Mouse (Mus musculus): ENCODE measurements around the gene 1700037H04Rik. TPM values are rescaled to one million over a fixed set of nuclear protein-coding genes. Genes with fewer than 3 reads are reported as not detected.

Gene 1700037H04Rik
- polyA plus RNA-seq (2015; fragmentation: Nextera tagmentation; extraction: Ambion mirVana) = 98.6 and 110 TPM in 2 replicates

GRCm38 (mm10) chr2:131159938-131160581 is at the start of gene 1700037H04Rik:
Gene 1700037H04Rik, minus strand, starts transcription at chr2:131160081.
- under 1% methylated on average over 54 of the region's 54 CpGs for WGBS
- H3K4me3 ChIP-seq (replicated peaks) = peak within 1 kb of the TSS; percentile 75
- H3K27ac ChIP-seq = peak within 1 kb of the TSS; percentile 92
- H3K36me3 ChIP-seq = no peaks in the 10 kb centered on the region
- H3K27me3 ChIP-seq (replicated peaks) = no peaks in the 10 kb centered on the region
- H3K4me1 ChIP-seq (replicated peaks) = peaks cover 8% of the 10 kb centered on the region
- ATAC-seq = peak; percentile 97
- H3K9ac ChIP-seq = peak within 1 kb of the TSS; percentile 80
- H3K4me2 ChIP-seq (replicated peaks) = peak within 1 kb of the TSS; percentile 89
- H3K9me3 ChIP-seq = no peaks in the 10 kb centered on the region

DNA sequence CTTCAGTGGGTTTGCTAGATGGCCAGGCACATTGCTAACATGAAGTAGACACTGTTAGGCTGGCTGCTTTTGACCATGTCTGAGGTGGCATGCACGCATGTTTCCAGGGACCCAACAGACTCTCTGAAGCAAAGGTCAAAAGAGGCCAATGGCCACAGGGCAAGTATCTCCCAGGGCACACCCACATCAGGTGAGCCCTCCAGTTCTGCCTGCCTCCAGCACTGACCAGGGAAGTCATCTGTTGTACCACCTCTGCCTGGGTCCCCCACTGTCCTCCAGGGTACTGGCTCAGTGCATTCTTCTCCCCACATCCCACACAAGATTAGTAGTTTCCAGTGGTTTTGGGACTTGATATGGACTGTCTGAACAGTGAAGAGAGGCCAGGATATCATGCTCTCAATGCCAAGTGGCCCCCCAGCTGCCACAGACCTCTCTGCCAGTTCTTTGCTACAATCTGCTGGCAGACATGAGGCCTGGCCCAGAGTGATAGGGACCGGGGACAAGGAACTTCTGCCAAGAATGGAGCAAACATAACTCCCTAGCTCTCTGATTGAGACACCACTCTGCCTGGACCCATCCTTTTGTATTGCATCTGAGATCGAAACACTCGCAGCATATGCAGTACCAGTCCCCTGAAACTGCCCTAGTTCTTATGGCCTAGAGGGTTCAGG is 49.4 kb upstream of the 1700037H04Rik start:
- H3K27me3 ChIP-seq (replicated peaks) = no peaks in the 10 kb centered on the region
- H3K36me3 ChIP-seq = 0 out of 2 replicates have a peak, but pooled peaks cover 6% of the 10 kb centered on the region
- peak overlapping the region; percentile 71; the same call in 1 of the 2 replicates for H3K9ac ChIP-seq
- H3K27ac ChIP-seq = peak overlapping the region; percentile 95; the same call in 1 of the 2 replicates
- no peaks in the 10 kb centered on the region for H3K9me3 ChIP-seq
- H3K4me2 ChIP-seq (replicated peaks) = peak overlapping the region; percentile 68
- no peak overlapping the region for H3K4me3 ChIP-seq (replicated peaks)
- 76% methylated on average over 4 of the region's 4 CpGs for WGBS
- ATAC-seq = peak; percentile 0; the same call in 1 of the 2 replicates
- H3K4me1 ChIP-seq (replicated peaks) = peaks cover 31% of the 10 kb centered on the region

- peaks cover 28% of the 10 kb centered on the region for H3K4me1 ChIP-seq (replicated peaks)
- WGBS = 81% methylated on average over 2 of the region's 2 CpGs
- ATAC-seq = no peak
- no peaks in the 10 kb centered on the region for H3K9me3 ChIP-seq
- no peak overlapping the region for H3K4me2 ChIP-seq (replicated peaks)
- no peak overlapping the region for H3K9ac ChIP-seq
- H3K4me3 ChIP-seq (replicated peaks) = no peak overlapping the region
- no peak overlapping the region for H3K27ac ChIP-seq
- H3K27me3 ChIP-seq (replicated peaks) = no peaks in the 10 kb centered on the region
- H3K36me3 ChIP-seq = 0 out of 2 replicates have a peak, but pooled peaks cover 6% of the 10 kb centered on the region
These were observed 48.5 kb upstream of the 1700037H04Rik start for GRCm38 (mm10) chr2:131208356-131208755.

DNA sequence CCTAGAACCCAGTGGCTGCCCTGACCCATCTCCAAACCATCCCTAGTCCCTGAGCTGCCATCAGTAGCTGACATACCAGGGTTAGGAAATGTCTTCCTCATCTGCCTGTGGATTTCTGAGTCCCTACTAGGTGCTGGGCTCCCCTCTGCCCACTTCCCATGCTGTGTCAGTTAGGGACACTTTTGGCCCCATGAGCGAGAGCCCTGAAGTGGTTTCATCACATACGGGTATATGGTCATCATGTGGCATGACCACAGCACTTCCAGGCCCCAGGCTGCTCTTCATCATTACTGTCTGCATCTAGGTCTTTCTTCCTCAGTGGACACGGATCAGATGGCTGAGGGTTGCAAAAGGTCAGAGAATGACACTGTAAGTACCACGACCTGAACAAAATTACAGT is 46.9 kb upstream of the 1700037H04Rik start, which contains the start of gene Ap5s1:
TSS of gene Ap5s1 (plus strand) at position 301 of the 400 bp plus-strand sequence.
- Histone ChIP-seq H3K27ac (no peak within 1 kb of the TSS), H3K4me3 (replicated peaks) (no peak within 1 kb of the TSS), H3K9ac (no peak within 1 kb of the TSS), H3K27me3 (replicated peaks) (no peaks in the 10 kb centered on the region), H3K4me1 (replicated peaks) (peaks cover 25% of the 10 kb centered on the region), H3K9me3 (no peaks in the 10 kb centered on the region), H3K4me2 (replicated peaks) (no peak within 1 kb of the TSS), H3K36me3 (no peaks in the 10 kb centered on the region)
- WGBS = 75% methylated on average over 4 of the region's 4 CpGs
- ATAC-seq = no peak

- WGBS = 76% methylated on average over 8 of the region's 8 CpGs
- Histone ChIP-seq H3K9ac (no peak overlapping the region), H3K4me2 (replicated peaks) (no peak overlapping the region), H3K36me3 (no peaks in the 10 kb centered on the region), H3K4me1 (replicated peaks) (peaks cover 19% of the 10 kb centered on the region), H3K4me3 (replicated peaks) (no peak overlapping the region), H3K27ac (peak overlapping the region; percentile 9; the same call in 1 of the 2 replicates), H3K27me3 (replicated peaks) (no peaks in the 10 kb centered on the region), H3K9me3 (no peaks in the 10 kb centered on the region)
- no peak for ATAC-seq
These were observed 45.8 kb upstream of the 1700037H04Rik start for GRCm38 (mm10) chr2:131205521-131206182.

- no peaks in the 10 kb centered on the region for H3K36me3 ChIP-seq
- no peaks in the 10 kb centered on the region for H3K27me3 ChIP-seq (replicated peaks)
- H3K4me3 ChIP-seq (replicated peaks) = no peak overlapping the region
- H3K4me2 ChIP-seq (replicated peaks) = peak overlapping the region; percentile 40
- WGBS = 22% methylated on average over 7 of the region's 7 CpGs
- H3K9ac ChIP-seq = no peak overlapping the region
- H3K27ac ChIP-seq = peak overlapping the region; percentile 86
- H3K9me3 ChIP-seq = no peaks in the 10 kb centered on the region
- ATAC-seq = peak; percentile 92
- peaks cover 17% of the 10 kb centered on the region for H3K4me1 ChIP-seq (replicated peaks)
These were observed 44.6 kb upstream of the 1700037H04Rik start for GRCm38 (mm10) chr2:131204410-131204981.

DNA sequence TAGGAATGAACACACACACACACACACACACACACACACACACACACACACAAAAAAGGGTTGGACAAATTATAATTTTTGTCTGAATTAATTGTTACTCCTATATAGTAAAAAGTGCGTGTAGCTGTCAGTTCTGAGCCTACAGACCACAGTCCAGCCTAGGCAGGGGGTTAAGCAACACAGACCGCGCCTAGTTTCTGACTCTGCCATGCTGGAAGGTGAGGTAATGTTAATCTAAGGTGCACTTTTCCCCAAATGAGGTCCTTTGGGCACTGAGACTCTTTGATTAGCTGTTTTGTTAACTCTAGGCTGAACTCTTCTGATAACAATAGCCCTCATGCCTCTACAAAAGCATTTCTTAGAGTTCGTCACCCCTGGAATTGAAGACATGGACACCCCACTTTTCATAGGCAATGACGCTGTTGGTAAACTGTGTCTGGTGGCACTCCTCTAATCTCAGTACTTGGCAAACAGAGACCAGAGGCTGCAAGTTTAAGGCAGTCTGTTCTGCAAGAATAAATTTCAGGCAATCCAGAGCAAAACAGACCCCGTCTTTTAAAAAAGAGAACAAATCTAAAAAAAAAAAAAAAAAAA is 44.0 kb upstream of the 1700037H04Rik start:
- Histone ChIP-seq H3K4me1 (replicated peaks) (peaks cover 12% of the 10 kb centered on the region), H3K4me3 (replicated peaks) (no peak overlapping the region), H3K9me3 (no peaks in the 10 kb centered on the region), H3K36me3 (no peaks in the 10 kb centered on the region), H3K9ac (no peak overlapping the region), H3K27me3 (replicated peaks) (no peaks in the 10 kb centered on the region), H3K4me2 (replicated peaks) (no peak overlapping the region), H3K27ac (peak overlapping the region; percentile 86)
- ATAC-seq = no peak
- 72% methylated on average over 6 of the region's 6 CpGs for WGBS

GRCm38 (mm10) chr2:131201262-131201661 is 41.4 kb upstream of the 1700037H04Rik start:
- Histone ChIP-seq H3K4me2 (replicated peaks) (no peak overlapping the region), H3K27ac (no peak overlapping the region), H3K4me3 (replicated peaks) (no peak overlapping the region), H3K27me3 (replicated peaks) (no peaks in the 10 kb centered on the region), H3K36me3 (no peaks in the 10 kb centered on the region; the same call in 1 of the 2 replicates), H3K4me1 (replicated peaks) (peaks cover 12% of the 10 kb centered on the region), H3K9me3 (no peaks in the 10 kb centered on the region), H3K9ac (no peak overlapping the region)
- ATAC-seq = no peak
- WGBS = 87% methylated on average over 3 of the region's 3 CpGs

DNA sequence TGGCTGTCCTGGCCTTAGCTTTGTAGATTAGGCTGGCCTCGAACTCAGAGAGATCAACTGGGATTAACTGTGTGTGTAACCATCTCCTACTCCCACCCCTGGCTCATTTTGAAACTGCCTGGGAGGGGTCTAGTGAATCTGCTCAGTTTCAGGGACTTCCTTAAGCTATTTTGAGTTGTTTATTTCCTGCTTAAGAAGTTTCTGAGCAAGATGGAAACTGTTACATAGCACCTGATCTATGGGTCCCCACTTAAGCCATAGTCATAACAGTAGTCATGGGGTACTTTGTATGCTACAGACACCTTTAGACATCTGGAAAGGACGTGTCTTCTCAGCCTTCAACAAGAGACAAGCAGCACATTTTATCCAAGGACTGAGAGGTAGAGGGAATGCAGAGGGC is 40.8 kb upstream of the 1700037H04Rik start:
- no peak overlapping the region for H3K4me3 ChIP-seq (replicated peaks)
- H3K36me3 ChIP-seq = no peaks in the 10 kb centered on the region; the same call in 1 of the 2 replicates
- no peak overlapping the region for H3K27ac ChIP-seq
- H3K27me3 ChIP-seq (replicated peaks) = no peaks in the 10 kb centered on the region
- WGBS = 73% methylated on average over 2 of the region's 2 CpGs
- H3K9ac ChIP-seq = no peak overlapping the region
- H3K4me1 ChIP-seq (replicated peaks) = peaks cover 12% of the 10 kb centered on the region
- no peak for ATAC-seq
- H3K9me3 ChIP-seq = no peaks in the 10 kb centered on the region
- H3K4me2 ChIP-seq (replicated peaks) = no peak overlapping the region

DNA sequence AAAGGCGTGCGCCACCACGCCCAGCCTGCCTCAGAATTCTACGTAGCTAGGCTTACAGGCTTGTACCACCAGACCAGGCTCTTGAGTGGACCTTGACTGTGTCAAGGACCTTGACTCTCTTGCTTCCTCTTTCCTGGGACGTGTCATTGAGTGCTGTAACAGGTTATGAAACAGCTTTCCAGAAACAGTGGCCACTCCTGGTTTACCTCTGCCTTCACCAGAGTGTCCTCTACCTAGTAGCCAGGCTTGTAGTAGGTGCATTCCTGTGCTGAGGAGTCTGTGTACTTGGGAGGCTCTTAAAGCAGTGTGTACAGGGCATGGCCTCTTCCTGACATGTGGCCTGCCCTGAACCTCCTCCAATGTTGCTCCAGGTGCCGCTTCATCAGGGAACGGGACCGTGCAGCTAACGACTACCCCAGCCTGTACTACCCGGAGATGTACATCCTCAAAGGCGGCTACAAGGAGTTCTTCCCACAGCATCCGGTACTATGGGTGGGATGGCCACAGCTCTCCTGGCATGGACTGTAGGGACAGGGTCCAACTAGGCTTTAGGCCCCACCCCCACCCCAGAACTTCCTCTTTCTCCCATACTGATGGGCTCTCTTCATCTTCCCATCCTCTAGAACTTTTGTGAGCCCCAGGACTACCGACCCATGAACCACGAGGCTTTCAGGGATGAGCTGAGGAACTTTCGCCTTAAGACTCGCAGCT is 36.9 kb upstream of the 1700037H04Rik start:
- peak; percentile 29; the same call in 1 of the 2 replicates for ATAC-seq
- Histone ChIP-seq H3K4me3 (replicated peaks) (no peak overlapping the region), H3K4me2 (replicated peaks) (no peak overlapping the region), H3K4me1 (replicated peaks) (no peaks in the 10 kb centered on the region), H3K27ac (no peak overlapping the region), H3K9ac (no peak overlapping the region), H3K9me3 (no peaks in the 10 kb centered on the region), H3K27me3 (replicated peaks) (no peaks in the 10 kb centered on the region), H3K36me3 (peaks cover 21% of the 10 kb centered on the region)
- 93% methylated on average over 16 of the region's 16 CpGs for WGBS

GRCm38 (mm10) chr2:131191005-131191390 is 31.1 kb upstream of the 1700037H04Rik start:
- ATAC-seq = no peak
- Histone ChIP-seq H3K9me3 (no peaks in the 10 kb centered on the region), H3K4me2 (replicated peaks) (no peak overlapping the region), H3K27ac (no peak overlapping the region), H3K27me3 (replicated peaks) (no peaks in the 10 kb centered on the region), H3K4me3 (replicated peaks) (no peak overlapping the region), H3K36me3 (peaks cover 26% of the 10 kb centered on the region), H3K9ac (no peak overlapping the region), H3K4me1 (replicated peaks) (peaks cover 15% of the 10 kb centered on the region)
- WGBS = 72% methylated on average over 7 of the region's 7 CpGs
